Mouse (Mus musculus) neural tube, embryonic 12.5 days (tissue): ENCODE data around the gene BC024978. TPM values are rescaled to one million over a fixed set of nuclear protein-coding genes. Genes with fewer than 3 reads are reported as not detected.
A peak's percentile ranks its signal among the peaks of the same experiment; 100 is the strongest.

Source experiments
- ATAC-seq: fragments of 200-750 bp; cut with Nextera tagmentation; 2 replicates; pipeline ENCODE4 v1.8.0; 2017; ENCODE audit warnings: low read depth, mild to moderate bottlenecking, moderate TSS enrichment, moderate library complexity; ENCODE audit not compliant: low FRiP score
- H3K27ac ChIP-seq: fragments of 300-500 bp; sonication (generic); 2 replicates; pipeline ENCODE4 v1.5.1; 2016
- H3K27me3 ChIP-seq: fragments of 300-500 bp; sonication (generic); replicated peaks from 2 replicates; pipeline ENCODE4 v1.6.1; 2016; ENCODE audit warnings: mild to moderate bottlenecking
- H3K36me3 ChIP-seq: fragments of 300-500 bp; sonication (generic); 2 replicates; pipeline ENCODE4 v1.6.1; 2016; ENCODE audit warnings: mild to moderate bottlenecking
- H3K4me1 ChIP-seq: fragments of 300-500 bp; sonication (generic); 2 replicates; pipeline ENCODE4 v1.6.1; 2016
- H3K4me2 ChIP-seq: fragments of 300-500 bp; sonication (generic); replicated peaks from 2 replicates; pipeline ENCODE4 v1.6.1; 2016; ENCODE audit warnings: mild to moderate bottlenecking
- H3K4me3 ChIP-seq: fragments of 300-500 bp; sonication (generic); 2 replicates; pipeline ENCODE4 v1.5.1; 2016
- H3K9ac ChIP-seq: fragments of 300-500 bp; sonication (generic); 2 replicates; pipeline ENCODE4 v1.6.1; 2016; ENCODE audit warnings: mild to moderate bottlenecking
- H3K9me3 ChIP-seq: fragments of 300-500 bp; sonication (generic); 2 replicates; pipeline ENCODE4 v1.6.1; 2016; ENCODE audit warnings: mild to moderate bottlenecking
- WGBS: fragments of 180-500 bp; shearing (Covaris S2); methylation state at CpG from one replicate; pipeline ENCODE4 v1.1.7; 2016; 5-methylcytosine and 5-hydroxymethylcytosine counted together
- polyA plus RNA-seq: library from polyadenylated mRNA; unstranded; fragments of >200 nt; fragmentation: Nextera tagmentation; extraction: Ambion mirVana; gene quantifications from 2 replicates; pipeline ENCODE4 v1.2.1, GENCODE M21; 2016

The BC024978 gene
- polyA plus RNA-seq, 1 experiment from 2014 or later, result 3.7 TPM

GRCm38 (mm10) chr7:27179217-27179918, 16.2 kb upstream of the BC024978 start:
- 50% methylated on average over 16 of the region's 16 CpGs for WGBS
- no peaks in the 10 kb centered on the region for H3K27me3 ChIP-seq
- H3K4me1 ChIP-seq, result peaks cover 9% of the 10 kb centered on the region
- peak overlapping the region; percentile 53 for H3K4me2 ChIP-seq
- peaks cover 24% of the 10 kb centered on the region for H3K36me3 ChIP-seq
- 0 out of 2 replicates have a peak overlapping the region, but pooled peaks have one; percentile 37 for H3K27ac ChIP-seq
- no peak overlapping the region for H3K9ac ChIP-seq
- ATAC-seq, result 0 out of 2 replicates have a peak, but pooled peaks have one; percentile 1
- H3K9me3 ChIP-seq, result no peaks in the 10 kb centered on the region
- H3K4me3 ChIP-seq, result peak overlapping the region; percentile 75

- no peaks in the 10 kb centered on the region for H3K27me3 ChIP-seq
- no peak overlapping the region for H3K4me3 ChIP-seq
- no peak overlapping the region for H3K4me2 ChIP-seq
- 54% methylated on average over 5 of the region's 5 CpGs for WGBS
- no peak overlapping the region for H3K27ac ChIP-seq
- peaks cover 24% of the 10 kb centered on the region for H3K36me3 ChIP-seq
- H3K9me3 ChIP-seq, result no peaks in the 10 kb centered on the region
- H3K4me1 ChIP-seq, result peaks cover 9% of the 10 kb centered on the region
- no peak for ATAC-seq
- no peak overlapping the region for H3K9ac ChIP-seq
These were observed 15.5 kb upstream of the BC024978 start for GRCm38 (mm10) chr7:27180036-27180435.

- no peak for ATAC-seq
- H3K9me3 ChIP-seq, result no peaks in the 10 kb centered on the region
- H3K4me3 ChIP-seq, result no peak within 1 kb of the TSS
- H3K27ac ChIP-seq, result no peak within 1 kb of the TSS
- 71% methylated on average over 14 of the region's 14 CpGs for WGBS
- H3K9ac ChIP-seq, result no peak within 1 kb of the TSS
- peaks cover 9% of the 10 kb centered on the region for H3K4me1 ChIP-seq
- H3K36me3 ChIP-seq, result peaks cover 27% of the 10 kb centered on the region
- no peak within 1 kb of the TSS for H3K4me2 ChIP-seq
- H3K27me3 ChIP-seq, result no peaks in the 10 kb centered on the region
These were observed 14.5 kb upstream of the BC024978 start, which contains the start of the genes Gm21983 and Mia for GRCm38 (mm10) chr7:27180837-27181695. Gm21983 (minus strand) TSS chr7:27181086. Mia (minus strand) TSS chr7:27181157.

- peaks cover 41% of the 10 kb centered on the region for H3K36me3 ChIP-seq
- H3K27me3 ChIP-seq, result no peaks in the 10 kb centered on the region
- 91% methylated on average over 1 of the region's 1 CpGs for WGBS
- H3K4me1 ChIP-seq, result peaks cover 9% of the 10 kb centered on the region
- no peaks in the 10 kb centered on the region for H3K9me3 ChIP-seq
- no peak overlapping the region for H3K4me3 ChIP-seq
- H3K27ac ChIP-seq, result no peak overlapping the region
- no peak overlapping the region for H3K4me2 ChIP-seq
- H3K9ac ChIP-seq, result no peak overlapping the region
- no peak for ATAC-seq
These were observed 13.1 kb upstream of the BC024978 start for GRCm38 (mm10) chr7:27182498-27182897.

GRCm38 (mm10) chr7:27184964-27185363, 10.6 kb upstream of the BC024978 start:
- H3K36me3 ChIP-seq, result peaks cover 66% of the 10 kb centered on the region
- ATAC-seq, result no peak
- no peaks in the 10 kb centered on the region for H3K27me3 ChIP-seq
- no peak overlapping the region for H3K27ac ChIP-seq
- H3K9me3 ChIP-seq, result no peaks in the 10 kb centered on the region
- H3K9ac ChIP-seq, result no peak overlapping the region
- H3K4me2 ChIP-seq, result no peak overlapping the region
- no peak overlapping the region for H3K4me3 ChIP-seq
- H3K4me1 ChIP-seq, result no peaks in the 10 kb centered on the region
- 85% methylated on average over 3 of the region's 3 CpGs for WGBS

GRCm38 (mm10) chr7:27185986-27186385, 9.6 kb upstream of the BC024978 start:
- WGBS, result 97% methylated on average over 5 of the region's 5 CpGs
- no peak for ATAC-seq
- no peak overlapping the region for H3K4me2 ChIP-seq
- H3K27ac ChIP-seq, result no peak overlapping the region
- no peaks in the 10 kb centered on the region for H3K27me3 ChIP-seq
- H3K36me3 ChIP-seq, result peaks cover 76% of the 10 kb centered on the region
- no peak overlapping the region for H3K4me3 ChIP-seq
- no peak overlapping the region for H3K9ac ChIP-seq
- H3K9me3 ChIP-seq, result no peaks in the 10 kb centered on the region
- no peaks in the 10 kb centered on the region for H3K4me1 ChIP-seq

- Histone ChIP-seq H3K4me1 (peaks cover 12% of the 10 kb centered on the region), H3K36me3 (peaks cover 97% of the 10 kb centered on the region), H3K4me2 (no peak overlapping the region), H3K9me3 (no peaks in the 10 kb centered on the region), H3K27ac (no peak overlapping the region), H3K27me3 (no peaks in the 10 kb centered on the region), H3K9ac (no peak overlapping the region), H3K4me3 (no peak overlapping the region)
- 95% methylated on average over 10 of the region's 10 CpGs for WGBS
- ATAC-seq, result no peak
These were observed 6.2 kb upstream of the BC024978 start for GRCm38 (mm10) chr7:27189271-27189931.

GRCm38 (mm10) chr7:27192434-27192833, 3.1 kb upstream of the BC024978 start:
- no peak overlapping the region for H3K4me3 ChIP-seq
- no peak for ATAC-seq
- no peaks in the 10 kb centered on the region for H3K9me3 ChIP-seq
- WGBS, result 100% methylated on average over 5 of the region's 5 CpGs
- no peaks in the 10 kb centered on the region for H3K27me3 ChIP-seq
- peaks cover 67% of the 10 kb centered on the region for H3K36me3 ChIP-seq
- no peak overlapping the region for H3K27ac ChIP-seq
- no peak overlapping the region for H3K9ac ChIP-seq
- H3K4me2 ChIP-seq, result no peak overlapping the region
- H3K4me1 ChIP-seq, result peaks cover 20% of the 10 kb centered on the region

- H3K36me3 ChIP-seq, result peaks cover 54% of the 10 kb centered on the region
These were observed 1.9 kb upstream of the BC024978 start for GRCm38 (mm10) chr7:27193731-27194130.

GRCm38 (mm10) chr7:27197136-27197535, 1.6 kb downstream of the BC024978 start:
- Histone ChIP-seq H3K27ac (no peak overlapping the region), H3K36me3 (peaks cover 29% of the 10 kb centered on the region), H3K9me3 (no peaks in the 10 kb centered on the region), H3K4me1 (peaks cover 20% of the 10 kb centered on the region), H3K27me3 (no peaks in the 10 kb centered on the region), H3K4me2 (peak overlapping the region; percentile 14; the same call in 1 of the 2 replicates), H3K4me3 (no peak overlapping the region), H3K9ac (no peak overlapping the region)
- WGBS, result 85% methylated on average over 3 of the region's 3 CpGs
- ATAC-seq, result no peak

More at GRCm38 (mm10) chr7:27193731-27194130, 1.9 kb upstream of the BC024978 start:
- no peaks in the 10 kb centered on the region for H3K9me3 ChIP-seq
- no peaks in the 10 kb centered on the region for H3K27me3 ChIP-seq
- H3K4me2 ChIP-seq, result peak overlapping the region; percentile 14; the same call in 1 of the 2 replicates
- H3K4me3 ChIP-seq, result no peak overlapping the region
- H3K9ac ChIP-seq, result no peak overlapping the region
- peaks cover 20% of the 10 kb centered on the region for H3K4me1 ChIP-seq
- WGBS, result 91% methylated on average over 4 of the region's 4 CpGs
- no peak overlapping the region for H3K27ac ChIP-seq
- no peak for ATAC-seq

- Histone ChIP-seq H3K4me1 (peaks cover 20% of the 10 kb centered on the region), H3K4me2 (no peak overlapping the region), H3K27me3 (no peaks in the 10 kb centered on the region), H3K4me3 (no peak overlapping the region), H3K9ac (no peak overlapping the region), H3K9me3 (no peaks in the 10 kb centered on the region), H3K36me3 (peaks cover 29% of the 10 kb centered on the region), H3K27ac (no peak overlapping the region)
- 91% methylated on average over 8 of the region's 8 CpGs for WGBS
- ATAC-seq, result no peak
These were observed 2.1 kb downstream of the BC024978 start for GRCm38 (mm10) chr7:27197634-27198033.

GRCm38 (mm10) chr7:27198355-27198754, 2.8 kb downstream of the BC024978 start:
- Histone ChIP-seq H3K4me1 (peaks cover 16% of the 10 kb centered on the region), H3K27ac (no peak overlapping the region), H3K27me3 (no peaks in the 10 kb centered on the region), H3K4me2 (no peak overlapping the region), H3K36me3 (peaks cover 29% of the 10 kb centered on the region), H3K9me3 (no peaks in the 10 kb centered on the region), H3K4me3 (no peak overlapping the region), H3K9ac (no peak overlapping the region)
- ATAC-seq, result no peak
